Mouse (Mus musculus) myocyte (in vitro differentiated cells): ENCODE results near the gene Ppbp. TPM values are rescaled to one million over a fixed set of nuclear protein-coding genes. Genes with fewer than 3 reads are reported as not detected.

ENCODE experiments used
- H3K27me3 ChIP-seq: one replicate; pipeline ENCODE4 v1.6.1; 2011; ENCODE audit not compliant: control insufficient read depth, insufficient read depth, insufficient read length
- H3K36me3 ChIP-seq: one replicate; pipeline ENCODE4 v1.6.1; 2011; ENCODE audit not compliant: control insufficient read depth, insufficient read depth
- H3K4me2 ChIP-seq: one replicate; pipeline ENCODE4 v1.6.1; 2011; ENCODE audit warnings: low read depth, control low read depth
- H3K4me3 ChIP-seq: one replicate; pipeline ENCODE4 v1.5.1; 2011; ENCODE audit warnings: mild to moderate bottlenecking, control low read depth, moderate library complexity
- H3K79me2 ChIP-seq: one replicate; pipeline ENCODE4 v1.6.1; 2011; ENCODE audit not compliant: control insufficient read depth, insufficient read depth
- H3ac ChIP-seq: one replicate; pipeline ENCODE4 v1.6.1; 2011; ENCODE audit not compliant: control insufficient read depth, insufficient read length
- CEBPB ChIP-seq: IDR thresholded peaks from 2 replicates; pipeline ENCODE4 v1.6.1; 2011; ENCODE audit warnings: mild to moderate bottlenecking, moderate library complexity; ENCODE audit not compliant: poor library complexity, insufficient read depth, severe bottlenecking
- E2F4 ChIP-seq: IDR thresholded peaks from one replicate; pipeline ENCODE4 v1.6.1; 2011; ENCODE audit warnings: mild to moderate bottlenecking, control low read depth, moderate library complexity; ENCODE audit not compliant: insufficient read depth
- MAX ChIP-seq: IDR thresholded peaks from one replicate; pipeline ENCODE4 v1.6.1; 2011; ENCODE audit warnings: low read depth, mild to moderate bottlenecking, control low read depth
- MYOD1 ChIP-seq, 3 experiments: IDR thresholded peaks; one replicate each; pipeline ENCODE4 v1.6.1; 2011; ENCODE audit warnings: control low read depth in 2 of 3, low read depth in 2 of 3, mild to moderate bottlenecking in 2 of 3, moderate library complexity in 1 of 3; ENCODE audit not compliant: insufficient read length in 2 of 3, control insufficient read depth in 1 of 3
- MYOG ChIP-seq, 3 experiments: IDR thresholded peaks; one replicate each; pipeline ENCODE4 v1.6.1; 2011; ENCODE audit warnings: control low read depth in 2 of 3, low read depth in 2 of 3, mild to moderate bottlenecking in 2 of 3; ENCODE audit not compliant: insufficient read length in 2 of 3, control insufficient read depth in 1 of 3, insufficient read depth in 1 of 3
- POLR2A ChIP-seq: IDR thresholded peaks from one replicate; pipeline ENCODE4 v1.6.1; 2011; ENCODE audit warnings: low read depth, mild to moderate bottlenecking, control low read depth, moderate library complexity; ENCODE audit not compliant: insufficient read length
- POLR2AphosphoS2 ChIP-seq: IDR thresholded peaks from one replicate; pipeline ENCODE4 v1.6.1; 2011; ENCODE audit warnings: low read depth, control low read depth; ENCODE audit not compliant: insufficient read length
- REST ChIP-seq: IDR thresholded peaks from one replicate; pipeline ENCODE4 v1.6.1; 2011; ENCODE audit warnings: mild to moderate bottlenecking, control low read depth, moderate library complexity; ENCODE audit not compliant: insufficient read depth, insufficient read length
- SRF ChIP-seq: IDR thresholded peaks from one replicate; pipeline ENCODE4 v1.6.1; 2011; ENCODE audit warnings: low read depth; ENCODE audit not compliant: control insufficient read depth, insufficient read length
- TCF12 ChIP-seq: IDR thresholded peaks from one replicate; pipeline ENCODE4 v1.6.1; 2011; ENCODE audit warnings: mild to moderate bottlenecking, control low read depth; ENCODE audit not compliant: poor library complexity, insufficient read depth, severe bottlenecking
- TCF3 ChIP-seq: IDR thresholded peaks from one replicate; pipeline ENCODE4 v1.6.1; 2011; ENCODE audit warnings: low read depth, control low read depth; ENCODE audit not compliant: insufficient read length
- USF1 ChIP-seq: IDR thresholded peaks from one replicate; pipeline ENCODE4 v1.6.1; 2011; ENCODE audit warnings: low read depth, mild to moderate bottlenecking, control low read depth, moderate library complexity
- polyA plus RNA-seq: library from polyadenylated mRNA; unstranded; fragments of >200 nt; fragmentation: generic; extraction: Trizol; gene quantifications from one replicate; pipeline ENCODE4 v1.2.1, GENCODE M21; 2012; ENCODE audit warnings: missing spikeins

Ppbp gene
- polyA plus RNA-seq, 1 experiment: 0.08 TPM

DNA sequence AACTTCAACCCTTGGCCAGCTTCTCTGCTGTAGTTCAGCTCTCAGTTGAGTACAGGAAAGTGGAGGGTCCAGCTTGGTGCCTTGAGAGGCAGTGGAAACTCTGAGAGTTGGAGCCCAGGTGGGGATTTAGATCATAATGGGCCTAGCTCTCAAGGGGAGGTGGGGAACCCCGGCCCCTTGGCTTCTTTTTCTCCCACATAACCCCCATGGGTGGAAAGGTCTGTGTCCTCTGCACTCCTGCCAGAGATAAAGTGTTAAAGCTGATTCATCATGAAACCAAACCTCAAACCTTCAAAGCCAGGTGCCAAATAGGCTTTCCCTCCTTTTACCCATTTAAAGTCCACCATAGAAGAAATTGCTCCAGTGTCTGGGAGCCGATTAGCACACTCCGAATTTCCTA lies 6.5 kb upstream of the Ppbp start:
- H3K27me3 ChIP-seq: no peaks in the 10 kb centered on the region
- no peak overlapping the region for H3ac ChIP-seq
- H3K4me3 ChIP-seq: no peak overlapping the region
- no peaks in the 10 kb centered on the region for H3K36me3 ChIP-seq
- H3K79me2 ChIP-seq: no peaks in the 10 kb centered on the region
- H3K4me2 ChIP-seq: no peak overlapping the region
- TF ChIP-seq POLR2A (no peak), SRF (no peak), USF1 (no peak), TCF3 (no peak), MYOG (IDR thresholded peaks at IDR 0.05; ENCODE audit: control insufficient read depth in 1 of 3, insufficient read depth in 1 of 3, insufficient read length in 2 of 3, low read depth in 2 of 3) (no peak), POLR2AphosphoS2 (no peak), E2F4 (no peak), REST (no peak), MYOD1 (IDR thresholded peaks at IDR 0.05; ENCODE audit: control insufficient read depth in 1 of 3, insufficient read length in 2 of 3, low read depth in 2 of 3) (no peak), CEBPB (no peak), MAX (no peak), TCF12 (no peak)

DNA sequence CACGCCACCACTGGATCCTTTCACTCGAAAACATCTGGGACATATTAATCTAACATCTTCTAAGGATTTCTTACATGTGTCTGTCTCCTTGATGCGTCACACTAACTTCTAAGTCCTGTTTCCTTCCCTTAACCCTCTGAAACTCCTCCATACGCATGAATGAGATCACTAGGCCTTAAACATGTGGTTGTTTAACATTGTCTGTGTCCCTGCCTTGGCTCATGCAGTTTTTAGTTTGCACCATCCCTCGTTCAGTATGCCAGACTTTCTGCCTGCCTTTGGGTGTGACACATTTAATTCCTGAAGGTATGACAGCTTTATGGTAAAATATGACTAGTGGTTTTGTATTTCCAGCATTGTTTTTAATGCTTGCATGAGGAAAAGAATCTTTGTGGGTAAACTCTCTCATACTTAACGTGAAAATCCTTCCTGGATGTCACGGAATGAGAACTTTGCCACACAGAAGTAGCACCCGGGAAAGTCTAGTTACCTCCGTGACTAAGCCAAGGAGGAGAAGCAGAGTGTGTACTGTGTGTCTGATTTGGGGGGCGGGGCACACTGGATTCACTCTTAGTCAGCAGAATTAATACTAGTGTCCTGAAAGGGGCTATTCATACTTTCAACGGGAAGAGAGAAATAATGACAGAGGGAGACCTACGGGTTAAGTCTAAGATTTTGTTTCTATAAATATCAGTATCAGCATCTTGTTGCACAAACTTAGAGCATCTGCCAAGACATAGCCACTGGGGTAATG lies 4.2 kb upstream of the Ppbp start:
- Histone ChIP-seq H3K36me3 (no peaks in the 10 kb centered on the region), H3K27me3 (no peaks in the 10 kb centered on the region), H3K79me2 (no peaks in the 10 kb centered on the region), H3K4me2 (peak overlapping the region; percentile 64), H3K4me3 (no peak overlapping the region), H3ac (no peak overlapping the region)
- TF ChIP-seq CEBPB (no peak), SRF (no peak)

DNA sequence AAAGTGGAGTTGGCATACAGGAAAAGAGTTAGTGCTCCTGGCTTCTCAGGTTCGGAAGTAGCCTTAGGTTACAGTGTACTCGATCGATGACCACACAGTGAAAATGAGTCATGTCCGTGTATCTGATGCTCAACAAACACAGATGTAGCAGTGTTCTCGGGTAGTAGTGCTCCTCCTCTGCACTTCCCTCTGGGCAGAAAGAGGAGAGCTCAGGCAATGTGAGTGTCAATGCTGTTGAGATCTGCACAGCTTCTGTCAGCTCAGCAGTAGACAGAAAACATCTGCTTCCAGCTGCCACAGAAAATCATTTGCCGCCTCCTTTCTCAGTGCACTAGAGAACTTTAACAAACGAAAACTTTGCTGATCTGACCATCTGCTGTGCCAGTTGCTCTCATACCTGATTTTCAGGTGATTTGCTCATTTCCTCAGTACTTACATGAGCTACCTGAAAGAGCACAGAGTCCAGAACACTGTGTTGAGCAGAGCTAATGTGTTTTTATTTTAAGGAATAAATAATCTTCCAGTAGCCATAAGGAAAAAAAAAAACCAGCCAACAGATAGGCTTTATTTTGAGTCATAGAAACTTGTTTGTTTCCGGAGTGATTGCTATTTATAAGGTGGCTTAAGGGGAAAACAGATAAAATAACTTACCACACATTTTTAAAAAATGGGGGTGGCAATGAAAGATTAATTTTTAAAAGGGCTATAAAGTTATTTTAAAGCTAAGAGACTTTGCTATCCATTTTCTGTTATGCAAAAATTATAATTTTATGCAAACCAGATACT lies 2.3 kb upstream of the Ppbp start:
- H3K4me3 ChIP-seq: no peak overlapping the region
- TF ChIP-seq CEBPB (no peak), USF1 (no peak), POLR2A (no peak), POLR2AphosphoS2 (no peak), SRF (no peak), REST (no peak), TCF3 (no peak), TCF12 (no peak), E2F4 (no peak), MAX (no peak), MYOG (IDR thresholded peaks at IDR 0.05; ENCODE audit: control insufficient read depth in 1 of 3, insufficient read depth in 1 of 3, insufficient read length in 2 of 3, low read depth in 2 of 3) (no peak), MYOD1 (IDR thresholded peaks at IDR 0.05; ENCODE audit: control insufficient read depth in 1 of 3, insufficient read length in 2 of 3, low read depth in 2 of 3) (no peak)
- no peaks in the 10 kb centered on the region for H3K27me3 ChIP-seq
- no peaks in the 10 kb centered on the region for H3K36me3 ChIP-seq
- H3K79me2 ChIP-seq: no peaks in the 10 kb centered on the region
- no peak overlapping the region for H3ac ChIP-seq
- H3K4me2 ChIP-seq: peak overlapping the region; percentile 25

DNA sequence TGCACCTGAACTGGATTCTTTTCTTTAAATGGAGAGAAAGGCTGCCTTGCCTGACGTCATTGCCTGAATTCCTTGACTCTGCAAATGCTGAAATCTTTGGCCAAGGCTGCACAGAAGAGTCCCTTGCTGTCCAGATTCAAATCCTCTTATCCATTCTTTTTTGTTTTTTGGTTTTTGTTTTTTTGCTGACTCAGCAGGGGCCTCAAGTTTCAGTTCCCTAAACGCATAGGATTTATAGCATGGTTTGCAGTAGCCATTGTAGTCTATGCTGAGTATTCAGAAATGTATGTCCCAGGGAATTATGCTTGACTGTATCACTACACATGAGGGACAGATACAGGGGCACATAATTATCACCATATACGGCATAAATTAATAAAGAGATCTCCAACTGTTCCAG lies 3.1 kb downstream of the Ppbp start:
- H3K36me3 ChIP-seq: no peaks in the 10 kb centered on the region
- H3ac ChIP-seq: no peak overlapping the region
- no peaks in the 10 kb centered on the region for H3K27me3 ChIP-seq
- H3K4me2 ChIP-seq: no peak overlapping the region
- no peaks in the 10 kb centered on the region for H3K79me2 ChIP-seq
- no peak overlapping the region for H3K4me3 ChIP-seq
- TF ChIP-seq MAX: no peak
- no peak for TF ChIP-seq TCF3
- TF ChIP-seq SRF: no peak

DNA sequence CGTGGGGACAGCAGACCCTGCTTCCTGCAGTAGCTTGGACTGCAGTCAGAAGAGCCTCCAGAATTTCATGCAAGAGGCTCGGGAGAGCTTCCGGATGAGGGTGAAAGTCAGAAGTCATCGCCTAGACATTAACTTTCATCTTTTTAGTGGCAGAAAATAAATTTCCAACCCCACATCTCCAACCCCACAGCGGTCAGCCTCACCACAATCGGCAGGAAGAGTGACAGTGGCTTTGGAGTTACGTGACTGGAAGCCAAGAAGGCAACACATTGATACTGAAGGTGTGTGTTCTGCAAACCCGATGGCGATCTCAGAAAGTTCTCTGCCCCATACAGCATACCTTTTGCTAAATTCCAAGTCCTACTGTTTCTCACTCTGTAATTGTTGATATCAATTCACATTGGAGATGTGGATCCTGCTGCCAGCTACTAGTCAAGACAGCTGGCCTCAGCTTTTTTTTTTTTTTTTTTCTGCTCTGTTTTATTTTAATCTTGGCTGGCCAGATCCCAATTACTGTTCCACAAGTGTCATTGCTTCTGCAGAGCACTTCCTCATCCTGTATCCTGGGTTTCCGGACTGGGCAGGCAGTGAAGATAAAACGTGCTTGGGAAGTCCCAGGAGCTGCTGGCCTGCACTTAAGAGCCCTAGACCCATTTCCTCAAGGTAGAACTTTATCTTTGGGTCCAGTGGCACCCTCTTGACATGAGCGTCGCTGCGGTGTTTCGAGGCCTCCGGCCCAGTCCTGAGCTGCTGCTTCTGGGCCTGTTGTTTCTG lies 3.7 kb downstream of the Ppbp start, which contains the start of gene Pf4:
Gene Pf4, plus strand, starts transcription at position 556 of the 774 bp plus-strand sequence.
- no peaks in the 10 kb centered on the region for H3K36me3 ChIP-seq
- H3K79me2 ChIP-seq: no peaks in the 10 kb centered on the region
- H3K27me3 ChIP-seq: no peaks in the 10 kb centered on the region
- no peak within 1 kb of the TSS for H3K4me2 ChIP-seq
- H3K4me3 ChIP-seq: no peak within 1 kb of the TSS
- H3ac ChIP-seq: no peak within 1 kb of the TSS
- TF ChIP-seq REST: no peak
- no peak for TF ChIP-seq MYOD1 (IDR thresholded peaks at IDR 0.05; ENCODE audit: control insufficient read depth in 1 of 3, insufficient read length in 2 of 3, low read depth in 2 of 3)
- TF ChIP-seq POLR2AphosphoS2: no peak
- no peak for TF ChIP-seq E2F4
- TF ChIP-seq SRF: no peak
- TF ChIP-seq MYOG (IDR thresholded peaks at IDR 0.05; ENCODE audit: control insufficient read depth in 1 of 3, insufficient read depth in 1 of 3, insufficient read length in 2 of 3, low read depth in 2 of 3): no peak
